Comparison of ENCODE assay signal across 23 mouse cellular contexts in the genomic region with DNA sequence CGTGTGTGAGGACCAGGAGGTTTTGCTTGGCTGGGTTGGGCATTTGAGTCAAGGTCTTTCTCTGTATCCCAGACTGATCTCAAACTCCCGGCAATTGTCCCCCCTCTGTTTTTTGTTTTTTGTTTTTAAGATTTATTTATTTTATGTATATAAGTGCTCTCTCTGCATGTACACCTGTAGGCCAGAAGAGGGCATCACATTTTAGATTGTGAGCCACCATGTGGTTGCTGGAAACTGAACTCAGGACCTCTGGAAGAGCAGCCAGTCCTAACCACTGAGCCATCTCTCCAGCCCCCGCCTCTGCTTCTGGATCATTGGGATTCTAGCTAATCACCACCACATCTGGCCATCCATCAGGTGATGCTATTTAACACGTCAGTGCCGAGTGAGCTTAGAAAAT. TPM values are rescaled to one million over a fixed set of nuclear protein-coding genes. Genes with fewer than 3 reads are reported as not detected.
A peak's percentile ranks its signal among the peaks of the same experiment; 100 is the strongest.
DNase-seq lines count a peak whose midpoint lies in the region; ATAC-seq and TF ChIP-seq lines count a peak whose summit lies in the region.
"Had no signal": no experiment of that assay in that cellular context is flagged by ENCODE, and none has a peak within 500 bp of the region (broad histone marks: within the 10 kb centered on the region; RNA-seq: fewer than 3 reads in every experiment).

No protein-coding gene starts in this region.

- no peak for TF ChIP-seq EP300 in MEL (IDR thresholded peaks at IDR 0.05; ENCODE audit: low read depth in 1 of 2, low read length in 2 of 2)
- TF ChIP-seq EP300 in liver, postnatal 0 days (IDR thresholded peaks at IDR 0.05; ENCODE audit: low read depth): no peak

- peak; percentile 7; the same call in 1 of the 2 replicates for TF ChIP-seq RAD21 in MEL (IDR thresholded peaks at IDR 0.05; ENCODE audit: low read depth, low read length)

- H3K4me1 ChIP-seq in MEL (ENCODE audit: control insufficient read depth in 1 of 2, insufficient read depth in 2 of 2, low read length in 2 of 2): peaks cover 0 to 23% of the 10 kb centered on the region in 2 experiments; a peak in 3 of 4 replicates
- peaks cover 77% of the 10 kb centered on the region for H3K4me1 ChIP-seq in erythroblast, embryonic 14.5 days (ENCODE audit: control insufficient read depth)
- H3K4me1 ChIP-seq in liver, postnatal 0 days (ENCODE audit: insufficient read depth): peaks cover 20% of the 10 kb centered on the region
- H3K4me1 ChIP-seq: forebrain, embryonic 15.5 days; hindbrain, embryonic 15.5 days; midbrain, embryonic 12.5 days; neural tube, embryonic 15.5 days had no signal

- H3K79me2 ChIP-seq in MEL (ENCODE audit: control insufficient read depth, insufficient read depth, low read length, poor library complexity): no peaks in the 10 kb centered on the region

- H3K27me3 ChIP-seq in MEL (ENCODE audit: control insufficient read depth in 1 of 2, insufficient read depth in 2 of 2, low read length in 2 of 2): no peaks in the 10 kb centered on the region
- no peaks in the 10 kb centered on the region for H3K27me3 ChIP-seq in erythroblast, embryonic 14.5 days (ENCODE audit: control insufficient read depth)
- H3K27me3 ChIP-seq in liver, postnatal 0 days (ENCODE audit: insufficient read depth, low read length): no peaks in the 10 kb centered on the region
- H3K27me3 ChIP-seq: forebrain, embryonic 15.5 days; hindbrain, embryonic 15.5 days; midbrain, embryonic 12.5 days; neural tube, embryonic 15.5 days had no signal

- peaks cover 0 to 14% of the 10 kb centered on the region in 2 experiments; a peak in 2 of 4 replicates for H3K36me3 ChIP-seq in MEL (ENCODE audit: control insufficient read depth in 1 of 2, insufficient read depth in 2 of 2, low read length in 2 of 2)
- H3K36me3 ChIP-seq in erythroblast, embryonic 14.5 days (ENCODE audit: control insufficient read depth): no peaks in the 10 kb centered on the region
- H3K36me3 ChIP-seq in liver, postnatal 0 days (replicated peaks; ENCODE audit: insufficient read depth, low read length): no peaks in the 10 kb centered on the region
- H3K36me3 ChIP-seq: forebrain, embryonic 15.5 days; hindbrain, embryonic 15.5 days; midbrain, embryonic 12.5 days; neural tube, embryonic 15.5 days had no signal

- TF ChIP-seq POLR2A in MEL (IDR thresholded peaks at IDR 0.05; ENCODE audit: control insufficient read depth in 1 of 2, insufficient read depth in 1 of 2, low read depth in 1 of 2, low read length in 2 of 2, poor library complexity in 1 of 2): no peak

- H3K4me3 ChIP-seq in layer of hippocampus, adult 2 months: no peak overlapping the region
- H3K4me3 ChIP-seq in MEL (ENCODE audit: control insufficient read depth in 1 of 2, insufficient read depth in 1 of 2, low read depth in 2 of 2, low read length in 2 of 2): no peak overlapping the region
- H3K4me3 ChIP-seq in erythroblast, embryonic 14.5 days (replicated peaks): peak overlapping the region; percentile 53
- H3K4me3 ChIP-seq in liver, postnatal 0 days (ENCODE audit: low read depth, low read length): no peak overlapping the region
- H3K4me3 ChIP-seq: forebrain, embryonic 15.5 days; hindbrain, embryonic 15.5 days; midbrain, embryonic 12.5 days; myocyte; neural tube, embryonic 15.5 days had no signal

- no peak overlapping the region; the same call in 1 of the 2 replicates for H3K4me2 ChIP-seq in liver, postnatal 0 days (ENCODE audit: low read depth, low read length)
- H3K4me2 ChIP-seq: forebrain, embryonic 15.5 days; hindbrain, embryonic 15.5 days; midbrain, embryonic 12.5 days; neural tube, embryonic 15.5 days had no signal

- no peak overlapping the region for H3K27ac ChIP-seq in layer of hippocampus, adult 2 months
- no peak overlapping the region for H3K27ac ChIP-seq in MEL (ENCODE audit: control insufficient read depth, low read depth, low read length)
- peak overlapping the region; percentile 71; the same call in 1 of the 2 replicates for H3K27ac ChIP-seq in liver, postnatal 0 days (ENCODE audit: low read depth)
- H3K27ac ChIP-seq: forebrain, embryonic 15.5 days; hindbrain, embryonic 15.5 days; midbrain, embryonic 12.5 days; neural tube, embryonic 15.5 days had no signal

- no peak overlapping the region for H3K9ac ChIP-seq in MEL (ENCODE audit: control insufficient read depth, low read depth, low read length, poor library complexity, severe bottlenecking)
- no peak overlapping the region for H3K9ac ChIP-seq in liver, postnatal 0 days (replicated peaks)
- H3K9ac ChIP-seq: forebrain, embryonic 15.5 days; hindbrain, embryonic 15.5 days; midbrain, embryonic 12.5 days; neural tube, embryonic 15.5 days had no signal

- DNase-seq in layer of hippocampus, adult 2 months (ENCODE audit: low spot score in 2 of 2): no peak
- no peak for DNase-seq in layer of hippocampus, postnatal 14 days (ENCODE audit: low spot score in 2 of 2)
- peak; percentile 39 for DNase-seq in MEL (ENCODE audit: low read depth, low spot score)
- no peak for DNase-seq in liver, postnatal 0 days
- no peak for DNase-seq in lung, postnatal 36 days
- DNase-seq in lung, postnatal 10 days: no peak
- DNase-seq: cerebellum, adult 11 months; cerebellum, postnatal 14 days; kidney, adult 18-20 months; kidney, postnatal 14 days; right cerebral cortex, postnatal 25 days; thymus, postnatal 14 days had no signal

- 77% methylated on average over 5 of the region's 5 CpGs for WGBS in liver, postnatal 0 days (ENCODE audit: insufficient replicate concordance)

- peak; percentile 40; the same call in 1 of the 2 replicates for ATAC-seq in liver, postnatal 0 days
- ATAC-seq: forebrain, embryonic 15.5 days had no signal

- TF ChIP-seq CTCF in layer of hippocampus, adult 2 months (conservative IDR thresholded peaks at IDR 0.05): peak; percentile 60
- peak in 2 of 3 experiments; percentile 16 to 39; a peak in 2 of 6 replicates for TF ChIP-seq CTCF in MEL (IDR thresholded peaks at IDR 0.05 in 2 of 3, conservative IDR thresholded peaks at IDR 0.05 in 1 of 3; ENCODE audit: control insufficient read depth in 1 of 3, insufficient read depth in 1 of 3, low read depth in 2 of 3, low read length in 3 of 3, poor library complexity in 1 of 3, severe bottlenecking in 1 of 3)
- TF ChIP-seq CTCF in liver, postnatal 0 days (IDR thresholded peaks at IDR 0.05; ENCODE audit: low read depth): peak; percentile 35

- no peaks in the 10 kb centered on the region for H3K9me3 ChIP-seq in MEL (replicated peaks; ENCODE audit: insufficient read depth, low read length)
- H3K9me3 ChIP-seq in erythroblast, embryonic 14.5 days (ENCODE audit: control insufficient read depth, low read length): no peaks in the 10 kb centered on the region
- no peaks in the 10 kb centered on the region for H3K9me3 ChIP-seq in liver, postnatal 0 days (ENCODE audit: low read length)
- H3K9me3 ChIP-seq: forebrain, embryonic 15.5 days; hindbrain, embryonic 15.5 days; midbrain, embryonic 12.5 days; neural tube, embryonic 15.5 days had no signal

TF ChIP-seq in MEL, 35 proteins besides CTCF, POLR2A, EP300 and RAD21:
- no peak for TF ChIP-seq MAX (IDR thresholded peaks at IDR 0.05; ENCODE audit: low read length)
- TF ChIP-seq TCF12 (IDR thresholded peaks at IDR 0.05; ENCODE audit: low read depth, low read length): no peak
- no peak for TF ChIP-seq BHLHE40 (IDR thresholded peaks at IDR 0.05; ENCODE audit: borderline replicate concordance, low read depth, low read length)
- no peak for TF ChIP-seq GATA1 (IDR thresholded peaks at IDR 0.05; ENCODE audit: low read depth, low read length)
- TF ChIP-seq SMC3 (IDR thresholded peaks at IDR 0.05; ENCODE audit: low read depth, low read length): peak; percentile 44

RNA-seq across cellular contexts. Expression of a gene that starts 11.1 kb away (rescaled TPM):
- 10 to 100 TPM; 27.6 to 31.4 TPM for total RNA-seq in layer of hippocampus, adult 2 months (2021)
- total RNA-seq in layer of hippocampus, postnatal 14 days (2021): 10 to 100 TPM; 17.7 to 19.6 TPM
- 3.4 and 4.3 TPM in 2 replicates for total RNA-seq in MEL (2012; rRNA removed)
- polyA plus RNA-seq in MEL (2012; ENCODE audit: insufficient read depth in 1 of 2, insufficient read length in 2 of 2, low read depth in 1 of 2, low replicate concordance in 2 of 2, missing spikeins in 1 of 2): 1 to 10 TPM in 1 of 2 experiments, not detected in 1; 6.8 TPM
- 0.01 and 0.17 TPM in 2 replicates for polyA plus RNA-seq in erythroblast, embryonic 14.5 days (2012)
- polyA plus RNA-seq in liver, postnatal 0 days (2015; fragmentation: Nextera tagmentation; extraction: Ambion mirVana): 1.5 and 1.8 TPM in 2 replicates

RNA-seq across cellular contexts. Expression of a gene that starts 27.2 kb away (rescaled TPM):
- not detected for total RNA-seq in layer of hippocampus, adult 2 months (2021)
- total RNA-seq in layer of hippocampus, postnatal 14 days (2021): not detected
- total RNA-seq in MEL (2012; rRNA removed): not detected in 2 replicates
- not detected for polyA plus RNA-seq in MEL (2012; ENCODE audit: insufficient read depth in 1 of 2, insufficient read length in 2 of 2, low read depth in 1 of 2, low replicate concordance in 2 of 2, missing spikeins in 1 of 2)
- polyA plus RNA-seq in erythroblast, embryonic 14.5 days (2012): not detected in 2 replicates
- polyA plus RNA-seq in liver, postnatal 0 days (2015; fragmentation: Nextera tagmentation; extraction: Ambion mirVana): not detected in 2 replicates
- total RNA-seq: gastrocnemius, adult 18-20 months; heart, postnatal 25 days; layer of hippocampus, postnatal 10 days; left cerebral cortex, postnatal 36 days; liver, adult 2 months had no signal
- polyA plus RNA-seq: forebrain, embryonic 15.5 days; hindbrain, embryonic 15.5 days; liver, adult 2 months; midbrain, embryonic 12.5 days; myocyte; neural tube, embryonic 15.5 days had no signal

RNA-seq across cellular contexts. Expression of a gene that starts 42.6 kb away (rescaled TPM):
- 1,000 to 10,000 TPM; 1,175 to 1,192 TPM for total RNA-seq in layer of hippocampus, adult 2 months (2021)
- 1,000 to 10,000 TPM; 1,034 to 1,120 TPM for total RNA-seq in layer of hippocampus, postnatal 14 days (2021)
- not detected in 2 replicates for total RNA-seq in MEL (2012; rRNA removed)
- polyA plus RNA-seq in MEL (2012; ENCODE audit: insufficient read depth in 1 of 2, insufficient read length in 2 of 2, low read depth in 1 of 2, low replicate concordance in 2 of 2, missing spikeins in 1 of 2): not detected
- not detected in 2 replicates for polyA plus RNA-seq in erythroblast, embryonic 14.5 days (2012)
- not detected in 2 replicates for polyA plus RNA-seq in liver, postnatal 0 days (2015; fragmentation: Nextera tagmentation; extraction: Ambion mirVana)
- total RNA-seq: liver, adult 2 months had no signal
- polyA plus RNA-seq: liver, adult 2 months had no signal

Comparison
In these comparisons a context has a peak if more than half of its experiments do, and no peak if none do; other contexts are left out.
1. RNA of a gene that starts 42.6 kb away (total RNA-seq): 1,175 to 1,192 TPM in layer of hippocampus, adult 2 months and 1,034 to 1,120 TPM in layer of hippocampus, postnatal 14 days; not detected in MEL; every median in the first group is over 1,000 times any median in the second.
2. Peak in every context shown above with its lines, with median percentiles within 50 percentile points of each other: CTCF ChIP-seq.